Mouse (Mus musculus) Muller cell, postnatal 12 days (primary cell): Measurements from ENCODE around the gene Gm47959.
"Not testable (repeated sequence)": the region's sequence is repeated elsewhere in the genome, so short reads cannot be mapped to it uniquely, and the experiment has no call there.

ENCODE experiments used
- DNase-seq: peaks from one replicate; pipeline ENCODE4 v3.0.0-alpha.2; 2015; ENCODE audit errors: inconsistent ontology term

Gm47959 gene

GRCm38 (mm10) chr1:83000306-83000705, at the start of gene Gm47959:
Gene Gm47959 (plus strand): TSS chr1:83000548.
- DNase-seq: not testable (repeated sequence)

GRCm38 (mm10) chr1:82955913-82956312, 44.4 kb upstream of the Gm47959 start, which contains the start of gene Gm7544:
Gene Gm7544 (minus strand): TSS chr1:82956013.
- DNase-seq: not testable (repeated sequence)

DNA sequence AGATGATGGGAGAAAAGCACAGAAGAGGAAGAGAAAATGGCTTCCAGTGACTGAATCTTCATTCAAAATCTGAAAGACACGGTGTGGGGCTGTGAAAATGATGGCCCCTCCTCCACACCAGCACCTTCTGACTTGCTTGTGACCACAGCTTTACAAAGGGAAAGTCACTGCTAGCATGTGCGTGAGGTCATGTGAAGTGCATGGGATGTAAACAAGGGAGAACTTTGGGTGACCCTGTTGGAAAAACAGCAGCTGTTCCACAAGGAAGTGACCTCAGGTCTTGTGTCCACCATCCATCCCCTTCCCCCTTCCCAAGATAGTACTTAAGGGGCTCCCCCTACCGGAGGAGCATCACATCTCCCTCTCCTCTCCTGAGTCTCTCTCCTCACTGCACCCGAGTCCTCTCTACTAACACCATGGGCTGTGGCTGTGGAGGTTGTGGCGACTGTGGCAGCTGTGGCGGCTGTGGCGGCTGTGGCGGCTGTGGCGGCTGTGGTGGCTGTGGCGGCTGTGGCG, 40.4 kb upstream of the Gm47959 start, which contains the start of gene Gm47955:
TSS of gene Gm47955 (plus strand) at position 417 of the 516 bp plus-strand sequence.
- no peak for DNase-seq

- DNase-seq: no peak
These were observed 33.9 kb upstream of the Gm47959 start for GRCm38 (mm10) chr1:82966413-82966812.

DNA sequence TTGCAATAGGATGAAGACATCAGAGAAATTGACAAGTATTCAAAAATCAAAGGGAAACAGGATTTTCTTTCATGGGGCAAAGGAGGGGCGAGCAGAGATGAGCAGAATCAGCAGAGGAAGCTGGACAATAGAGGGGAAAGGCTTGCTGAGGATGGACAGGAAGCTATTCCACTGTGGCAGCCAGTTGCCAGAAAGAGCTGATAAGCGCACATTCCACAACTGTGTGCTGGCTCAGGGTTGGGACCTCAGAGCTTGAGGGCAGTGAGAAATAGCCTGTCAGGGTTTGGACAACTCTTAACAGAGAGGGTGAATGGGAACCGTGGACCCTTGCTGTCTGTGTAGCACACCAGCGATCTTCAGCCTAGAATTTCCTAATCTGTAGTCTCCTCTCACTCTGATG, 28.3 kb upstream of the Gm47959 start:
- peak; percentile 53 for DNase-seq

DNA sequence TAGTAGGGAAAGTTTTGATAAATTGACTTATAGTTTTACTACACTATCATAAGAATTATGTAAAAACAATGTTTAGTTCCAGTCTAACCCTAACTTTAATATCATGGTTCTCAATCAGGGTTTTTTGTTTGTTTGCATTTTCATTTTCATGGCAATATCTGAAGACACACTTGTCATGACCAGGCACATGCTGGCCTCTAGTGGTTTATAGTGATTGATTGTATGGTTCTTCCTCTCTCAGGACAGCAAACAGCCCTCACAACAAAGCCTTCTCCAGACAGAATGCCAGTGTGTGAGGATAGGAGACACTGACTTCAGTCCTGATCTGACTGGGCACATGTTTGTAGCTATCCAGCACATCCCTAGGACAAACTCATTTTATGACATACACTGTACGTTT, 27.1 kb upstream of the Gm47959 start:
- no peak for DNase-seq

- DNase-seq: no peak
These were observed 26.4 kb upstream of the Gm47959 start for GRCm38 (mm10) chr1:82973901-82974300.

- DNase-seq: no peak
These were observed 26.0 kb upstream of the Gm47959 start for GRCm38 (mm10) chr1:82974342-82974741.

GRCm38 (mm10) chr1:82975750-82976149, 24.6 kb upstream of the Gm47959 start:
- no peak for DNase-seq

GRCm38 (mm10) chr1:82977840-82978239, 22.5 kb upstream of the Gm47959 start:
- DNase-seq: no peak

DNA sequence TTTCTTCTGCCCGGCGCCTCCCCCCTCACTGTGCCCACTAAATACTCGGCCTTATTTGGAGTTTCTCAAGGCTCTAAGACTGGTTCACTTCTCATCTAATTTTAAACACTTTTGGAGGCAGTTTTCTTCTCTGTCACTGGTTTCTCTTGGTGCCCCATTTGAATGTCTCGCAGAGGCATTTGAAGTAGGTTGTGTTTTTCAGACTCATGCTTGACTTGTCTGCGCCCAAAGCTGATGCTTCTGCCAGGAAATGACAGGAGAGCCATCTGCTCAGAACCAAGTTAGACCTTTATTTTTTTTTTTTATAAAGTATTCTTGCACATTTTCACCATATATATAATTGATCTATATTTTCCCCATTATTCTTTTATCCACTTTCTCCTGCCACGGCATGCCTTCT, 13.6 kb upstream of the Gm47959 start:
- DNase-seq: no peak

- peak; percentile 67 for DNase-seq
These were observed 12.7 kb upstream of the Gm47959 start for GRCm38 (mm10) chr1:82987530-82988198.

GRCm38 (mm10) chr1:82991062-82991461, 9.3 kb upstream of the Gm47959 start:
- no peak for DNase-seq

DNA sequence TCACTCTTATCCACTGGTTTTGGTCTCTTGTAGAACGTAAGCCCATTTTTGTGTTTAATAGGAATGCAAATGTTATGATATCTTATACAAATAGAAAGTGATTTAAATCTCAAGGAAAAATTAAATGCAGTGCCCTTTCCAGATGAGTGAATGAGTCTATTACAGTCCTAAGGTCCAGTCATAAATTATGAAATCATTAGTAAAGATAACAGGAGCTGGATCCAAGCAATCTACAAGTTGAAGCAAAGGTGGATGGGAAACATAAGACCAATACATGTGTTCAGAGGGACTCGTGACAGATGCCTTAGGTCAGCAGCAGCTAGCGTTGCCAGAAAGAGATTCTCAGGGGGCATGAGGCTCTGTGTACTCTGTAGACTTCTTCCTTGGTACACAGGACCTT, 8.8 kb upstream of the Gm47959 start:
- no peak for DNase-seq

DNA sequence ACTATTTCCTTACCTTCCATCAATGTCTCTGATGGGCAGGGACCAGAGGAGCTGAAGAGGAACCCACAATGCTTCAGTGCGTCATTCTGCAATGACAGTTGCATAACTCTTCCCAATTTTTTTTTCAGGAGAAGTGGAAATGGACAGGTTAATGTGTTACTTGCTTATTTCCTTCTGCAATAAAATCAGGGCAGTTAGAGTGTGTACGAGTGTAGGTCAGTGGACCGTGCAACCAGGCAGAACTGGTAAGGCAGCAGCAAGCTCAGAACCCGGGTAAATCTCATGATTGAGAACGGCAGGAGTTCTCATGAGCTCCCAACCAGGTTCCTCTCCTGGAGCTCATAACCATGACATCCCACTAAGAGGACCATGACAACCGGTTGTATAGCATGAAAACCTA, 8.3 kb upstream of the Gm47959 start:
- DNase-seq: no peak

DNA sequence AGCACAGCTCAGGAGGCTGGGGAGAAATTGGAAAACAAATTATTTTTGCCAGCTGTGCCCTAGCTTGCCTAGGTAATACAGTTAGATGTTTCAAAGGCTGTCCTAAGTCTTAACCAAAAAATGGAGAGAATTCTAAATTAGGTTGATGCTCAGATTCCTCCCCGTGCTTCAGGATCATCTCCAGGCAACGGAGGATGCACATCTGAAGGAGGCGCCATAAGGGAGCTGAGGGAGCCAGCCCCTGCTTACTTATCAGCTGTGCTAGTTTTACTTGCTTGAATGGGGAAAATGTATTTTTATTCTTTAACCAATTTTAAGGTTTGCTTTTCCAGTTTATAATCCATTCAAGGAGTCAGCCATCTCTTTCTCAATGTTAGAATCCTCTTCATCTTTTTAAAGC, 6.4 kb upstream of the Gm47959 start:
- DNase-seq: no peak

GRCm38 (mm10) chr1:83006218-83007179, 6.2 kb downstream of the Gm47959 start:
- DNase-seq: peak; percentile 14

DNA sequence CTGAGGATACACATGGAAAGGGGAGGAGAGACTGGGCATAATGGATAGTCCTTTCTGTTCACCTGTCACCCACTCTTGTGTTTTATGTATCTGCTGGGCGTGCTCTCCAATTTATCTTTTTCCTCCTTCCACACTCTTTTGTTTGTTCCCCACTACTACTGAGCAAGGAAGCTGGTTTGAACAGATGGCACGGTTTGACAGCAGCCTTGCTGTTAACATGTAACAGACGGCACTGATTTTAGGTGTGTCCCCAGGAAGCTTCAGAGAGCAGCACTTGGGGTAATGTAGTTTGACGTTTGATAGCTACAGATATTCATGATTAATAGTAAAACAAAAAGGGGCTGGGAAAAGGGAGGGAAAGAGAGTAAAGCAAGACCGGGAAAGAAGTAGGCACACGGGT, 7.1 kb downstream of the Gm47959 start:
- no peak for DNase-seq

GRCm38 (mm10) chr1:83014477-83014876, 14.1 kb downstream of the Gm47959 start:
- no peak for DNase-seq

- DNase-seq: no peak
These were observed 15.1 kb downstream of the Gm47959 start for GRCm38 (mm10) chr1:83015329-83015879.

GRCm38 (mm10) chr1:83016556-83016955, 16.2 kb downstream of the Gm47959 start:
- no peak for DNase-seq

GRCm38 (mm10) chr1:83031950-83032349, 31.6 kb downstream of the Gm47959 start:
- DNase-seq: no peak
